In the genomic region with DNA sequence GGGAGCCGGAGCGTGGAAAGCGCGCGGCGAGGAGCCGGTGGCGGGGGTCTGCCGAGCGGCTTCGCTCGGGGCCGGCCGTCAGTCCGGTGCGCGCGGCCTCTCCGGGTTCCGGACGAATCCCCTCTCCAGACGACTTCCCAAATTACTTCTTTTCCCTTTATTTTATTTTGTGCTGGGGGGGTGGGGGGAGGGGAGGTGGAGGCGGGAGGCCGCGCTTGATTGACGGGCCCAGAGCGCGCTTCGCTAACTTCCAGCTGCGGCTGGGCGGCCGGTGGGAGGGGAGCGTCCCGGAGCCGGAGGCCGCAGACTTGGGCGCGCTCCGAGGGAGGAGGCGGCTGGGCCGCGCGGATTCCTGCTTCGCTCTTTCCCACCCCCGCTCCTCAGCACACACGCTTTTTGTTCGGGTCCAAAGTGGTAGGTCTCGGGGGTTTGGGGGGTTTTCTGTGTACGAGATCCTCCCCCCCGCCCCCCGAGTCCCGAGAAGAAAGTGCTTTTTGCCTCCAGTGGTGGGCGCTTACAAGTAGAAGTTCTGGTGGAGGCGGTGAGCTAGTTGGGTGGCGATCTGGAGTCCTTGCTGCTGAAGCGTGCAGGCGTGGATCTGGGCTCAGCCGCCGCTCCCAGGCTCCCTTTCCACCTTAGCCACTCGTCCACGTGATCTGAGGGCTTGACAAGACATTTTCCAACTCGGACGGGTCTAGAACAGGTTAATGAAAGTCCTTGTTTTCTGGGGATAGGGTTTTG, we compare ENCODE assay signal across 9 mouse cellular contexts. TPM values are rescaled to one million over a fixed set of nuclear protein-coding genes. Genes with fewer than 3 reads are reported as not detected.
DNase-seq lines count a peak whose midpoint lies in the region; ATAC-seq and TF ChIP-seq lines count a peak whose summit lies in the region.
"Had no signal": no experiment of that assay in that cellular context is flagged by ENCODE, and none has a peak within 500 bp of the region (broad histone marks: within the 10 kb centered on the region; RNA-seq: fewer than 3 reads in every experiment).

No protein-coding gene starts in this region.

- peak overlapping the region; percentile 98 for H3K27ac ChIP-seq in gastrocnemius, adult 2 months
- peak overlapping the region; percentile 99 for H3K27ac ChIP-seq in hindbrain, postnatal 0 days

- H3K9me3 ChIP-seq in hindbrain, postnatal 0 days (ENCODE audit: low read length), result no peaks in the 10 kb centered on the region

- peak overlapping the region; percentile 100 for H3K4me3 ChIP-seq in gastrocnemius, adult 2 months
- H3K4me3 ChIP-seq in hindbrain, postnatal 0 days (ENCODE audit: low read length), result peak overlapping the region; percentile 86

- H3K4me1 ChIP-seq in hindbrain, postnatal 0 days (ENCODE audit: insufficient read depth, low read length), result peaks cover 11% of the 10 kb centered on the region

- peak overlapping the region; percentile 77 for H3K4me2 ChIP-seq in hindbrain, postnatal 0 days (ENCODE audit: low read depth, low read length)

- under 1% methylated on average over 58 of the region's 63 CpGs for WGBS in hindbrain, postnatal 0 days

- peak; percentile 85 for DNase-seq in R1 (ENCODE audit: low read depth, low spot score)
- peak; percentile 68 to 71 for DNase-seq in cerebellum, postnatal 25 days
- peak; percentile 92 for DNase-seq in gastrocnemius, adult 2 months
- peak; percentile 74 for DNase-seq in hindbrain, postnatal 0 days (ENCODE audit: low spot score)
- peak; percentile 63 to 72 for DNase-seq in left cerebral cortex, postnatal 25 days (ENCODE audit: low spot score in 2 of 2)
- DNase-seq in right cerebral cortex, postnatal 4 days, result peak; percentile 52
- DNase-seq in urinary bladder, postnatal 4 days (ENCODE audit: low spot score in 2 of 2), result peak; percentile 79 to 87

- no peaks in the 10 kb centered on the region for H3K27me3 ChIP-seq in hindbrain, postnatal 0 days (ENCODE audit: insufficient read depth, low read length)

- H3K9ac ChIP-seq in hindbrain, postnatal 0 days (replicated peaks; ENCODE audit: low read length), result peak overlapping the region; percentile 89

- ATAC-seq in hindbrain, postnatal 0 days, result 0 out of 2 replicates have a peak, but pooled peaks have one; percentile 13
- ATAC-seq in megakaryocyte-erythroid progenitor cell, adult 5-6 weeks (replicated peaks; ENCODE audit: low FRiP score, low TSS enrichment, poor library complexity, severe bottlenecking), result 0 out of 2 replicates have a peak, but pooled peaks have one; percentile 18

- intact Hi-C loops in gastrocnemius, adult 2 months (cut with DNase I), result no loop called here
- intact Hi-C loops in left cerebral cortex, postnatal 25 days (cut with DNase I), result loop anchor here (2.0 kb wide), 1 partner anchor 224 kb away; no protein-coding TSS in a partner anchor

- H3K36me3 ChIP-seq in hindbrain, postnatal 0 days (ENCODE audit: insufficient read depth, low read length), result no peaks in the 10 kb centered on the region

- no peak; the same call in 1 of the 2 replicates for TF ChIP-seq CTCF in gastrocnemius, adult 2 months (IDR thresholded peaks at IDR 0.05)
- TF ChIP-seq CTCF in hindbrain, postnatal 0 days (IDR thresholded peaks at IDR 0.05; ENCODE audit: low read depth), result peak; percentile 32

RNA-seq across cellular contexts. Expression of gene Zbtb1, which starts 0.9 kb away (rescaled TPM):
- total RNA-seq in gastrocnemius, adult 2 months (2021), result 1 to 10 TPM; 3.6 to 4.3 TPM
- 3.3 and 3.6 TPM in 2 replicates for total RNA-seq in hindbrain, postnatal 0 days (2014; rRNA removed)
- polyA plus RNA-seq in hindbrain, postnatal 0 days (2015; fragmentation: Nextera tagmentation; extraction: Ambion mirVana), result 3.0 and 3.1 TPM in 2 replicates
- total RNA-seq in left cerebral cortex, postnatal 25 days (2021), result 1 to 10 TPM; 5.3 to 5.4 TPM
- total RNA-seq in megakaryocyte-erythroid progenitor cell, adult 5-6 weeks (2014; fragmentation: Nextera tagmentation), result 21.1 and 28.4 TPM in 2 replicates
- total RNA-seq in megakaryocyte-erythroid progenitor cell, adult 5-6 weeks (2017), result 25.0 and 35.6 TPM in 2 replicates

RNA-seq across cellular contexts. Expression of gene Zbtb25, which starts 1.6 kb away (rescaled TPM):
- total RNA-seq in gastrocnemius, adult 2 months (2021), result 1 to 10 TPM; 6.5 to 7.2 TPM
- 20.5 and 25.2 TPM in 2 replicates for total RNA-seq in hindbrain, postnatal 0 days (2014; rRNA removed)
- 12.1 and 12.7 TPM in 2 replicates for polyA plus RNA-seq in hindbrain, postnatal 0 days (2015; fragmentation: Nextera tagmentation; extraction: Ambion mirVana)
- total RNA-seq in left cerebral cortex, postnatal 25 days (2021), result 10 to 100 TPM; 19.4 to 20.5 TPM
- total RNA-seq in megakaryocyte-erythroid progenitor cell, adult 5-6 weeks (2014; fragmentation: Nextera tagmentation), result 22.0 and 22.1 TPM in 2 replicates
- 15.6 and 20.6 TPM in 2 replicates for total RNA-seq in megakaryocyte-erythroid progenitor cell, adult 5-6 weeks (2017)

RNA-seq across cellular contexts. Expression of gene Hspa2, which starts 33.0 kb away (rescaled TPM):
- total RNA-seq in gastrocnemius, adult 2 months (2021), result 1 to 10 TPM; 6.9 to 7.0 TPM
- total RNA-seq in hindbrain, postnatal 0 days (2014; rRNA removed), result 9.6 and 17.2 TPM in 2 replicates
- 11.1 and 13.8 TPM in 2 replicates for polyA plus RNA-seq in hindbrain, postnatal 0 days (2015; fragmentation: Nextera tagmentation; extraction: Ambion mirVana)
- 10 to 100 TPM; 61.3 to 67.4 TPM for total RNA-seq in left cerebral cortex, postnatal 25 days (2021)
- total RNA-seq in megakaryocyte-erythroid progenitor cell, adult 5-6 weeks (2014; fragmentation: Nextera tagmentation), result 2.3 and 2.8 TPM in 2 replicates
- total RNA-seq in megakaryocyte-erythroid progenitor cell, adult 5-6 weeks (2017), result 11.6 and 14.6 TPM in 2 replicates

RNA-seq across cellular contexts. Expression of gene Akap5, which starts 46.3 kb away (rescaled TPM):
- under 1 TPM; 0.31 to 0.48 TPM for total RNA-seq in gastrocnemius, adult 2 months (2021)
- total RNA-seq in hindbrain, postnatal 0 days (2014; rRNA removed), result 13.1 and 15.0 TPM in 2 replicates
- 11.8 and 12.5 TPM in 2 replicates for polyA plus RNA-seq in hindbrain, postnatal 0 days (2015; fragmentation: Nextera tagmentation; extraction: Ambion mirVana)
- 100 to 1,000 TPM in 1 of 2 experiments, 10 to 100 TPM in 1; 95.4 to 108 TPM for total RNA-seq in left cerebral cortex, postnatal 25 days (2021)
- 1.2 and 2.6 TPM in 2 replicates for total RNA-seq in megakaryocyte-erythroid progenitor cell, adult 5-6 weeks (2014; fragmentation: Nextera tagmentation)
- total RNA-seq in megakaryocyte-erythroid progenitor cell, adult 5-6 weeks (2017), result 2.1 and 4.8 TPM in 2 replicates

RNA-seq across cellular contexts. Expression of gene Ppp1r36, which starts 46.3 kb away (rescaled TPM):
- total RNA-seq in gastrocnemius, adult 2 months (2021), result not detected
- total RNA-seq in hindbrain, postnatal 0 days (2014; rRNA removed), result 0.25 and 0.52 TPM in 2 replicates
- 2.7 and 2.8 TPM in 2 replicates for polyA plus RNA-seq in hindbrain, postnatal 0 days (2015; fragmentation: Nextera tagmentation; extraction: Ambion mirVana)
- total RNA-seq in left cerebral cortex, postnatal 25 days (2021), result 1 to 10 TPM in 1 of 2 experiments, under 1 TPM in 1; 0.39 to 1.3 TPM
- not detected in 2 replicates for total RNA-seq in megakaryocyte-erythroid progenitor cell, adult 5-6 weeks (2014; fragmentation: Nextera tagmentation)
- total RNA-seq in megakaryocyte-erythroid progenitor cell, adult 5-6 weeks (2017), result not detected in 2 replicates
- total RNA-seq: neutrophil, adult 5-6 weeks had no signal

Comparison
In these comparisons a context has a peak if more than half of its experiments do, and no peak if none do; other contexts are left out.
1. Peak in every context shown above with its lines: DNase-seq, ATAC-seq, H3K4me3 ChIP-seq and H3K27ac ChIP-seq.